ENCODE assay signal across 35 mouse cellular contexts in the genomic region with DNA sequence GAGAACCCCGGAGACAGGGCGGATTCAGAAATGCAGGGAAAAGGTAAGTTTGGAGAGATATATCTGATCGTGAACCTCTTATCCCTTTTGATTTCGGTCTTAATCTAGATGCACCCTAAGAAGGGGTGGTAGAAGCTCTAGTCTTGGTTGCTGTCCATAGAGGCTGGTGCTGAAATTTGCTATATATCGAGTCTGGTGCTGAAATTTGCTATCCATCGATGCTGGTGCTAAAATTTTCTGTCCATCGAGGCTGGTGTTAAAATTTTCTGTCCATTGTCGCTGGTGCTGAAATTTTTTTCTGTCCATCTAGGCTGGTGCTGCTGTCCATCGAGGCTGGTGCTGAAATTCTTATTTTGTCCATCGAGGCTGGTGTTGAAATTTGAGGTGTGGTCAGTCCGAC. TPM values are rescaled to one million over a fixed set of nuclear protein-coding genes. Genes with fewer than 3 reads are reported as not detected.
DNase-seq lines count a peak whose midpoint lies in the region; ATAC-seq and TF ChIP-seq lines count a peak whose summit lies in the region.
"Not testable (repeated sequence)": the region's sequence is repeated elsewhere in the genome, so short reads cannot be mapped to it uniquely, and the experiment has no call there.
"Had no signal": no experiment of that assay in that cellular context is flagged by ENCODE, and none has a peak within 500 bp of the region (broad histone marks: within the 10 kb centered on the region; RNA-seq: fewer than 3 reads in every experiment).

No protein-coding gene starts in this region.

- TF ChIP-seq CTCF in kidney, postnatal 0 days (IDR thresholded peaks at IDR 0.05; ENCODE audit: low read depth); lung, embryonic 14.5 days (IDR thresholded peaks at IDR 0.05; ENCODE audit: low read depth): not testable (repeated sequence)

- H3K4me1 ChIP-seq in ES-E14 (ENCODE audit: control insufficient read depth in 2 of 2, insufficient read depth in 2 of 2, low read length in 2 of 2, poor library complexity in 1 of 2); embryonic facial prominence, embryonic 11.5 days (ENCODE audit: control insufficient read depth, insufficient read depth, low read length); kidney, postnatal 0 days (replicated peaks; ENCODE audit: insufficient read depth, low read length); lung, embryonic 14.5 days (ENCODE audit: insufficient read depth): not testable (repeated sequence)

- H3K27ac ChIP-seq in ES-E14 (ENCODE audit: insufficient read depth, low read depth, low read length, poor library complexity, severe bottlenecking); embryonic facial prominence, embryonic 11.5 days (replicated peaks; ENCODE audit: low read depth, low read length); kidney, postnatal 0 days; lung, embryonic 14.5 days (ENCODE audit: low read depth): not testable (repeated sequence)

- WGBS in embryonic facial prominence, embryonic 11.5 days = 73% methylated on average over 11 of the region's 11 CpGs
- 78% methylated on average over 11 of the region's 11 CpGs for WGBS in kidney, postnatal 0 days
- WGBS in lung, embryonic 14.5 days = 71% methylated on average over 11 of the region's 11 CpGs

- ATAC-seq in embryonic facial prominence, embryonic 11.5 days (replicated peaks; ENCODE audit: insufficient number of reproducible peaks, low FRiP score, low TSS enrichment, low read depth); kidney, postnatal 0 days (replicated peaks; ENCODE audit: low FRiP score, low read depth); lung, embryonic 14.5 days (ENCODE audit: insufficient read depth): not testable (repeated sequence)

- not testable (repeated sequence) for H3K9ac ChIP-seq in ES-E14 (ENCODE audit: insufficient read depth, low read depth, low read length, poor library complexity, severe bottlenecking); embryonic facial prominence, embryonic 11.5 days (replicated peaks; ENCODE audit: low read length); kidney, postnatal 0 days (ENCODE audit: low read depth, low read length); lung, embryonic 14.5 days

- H3K4me3 ChIP-seq in ES-E14 (ENCODE audit: insufficient read depth in 1 of 2, low read depth in 1 of 2, low read length in 2 of 2, poor library complexity in 1 of 2, severe bottlenecking in 1 of 2); embryonic facial prominence, embryonic 11.5 days (ENCODE audit: low read depth, low read length); kidney, postnatal 0 days (replicated peaks; ENCODE audit: low read depth, low read length); lung, embryonic 14.5 days (ENCODE audit: low read depth, low read length): not testable (repeated sequence)

- not testable (repeated sequence) for H3K27me3 ChIP-seq in embryonic facial prominence, embryonic 11.5 days (ENCODE audit: control insufficient read depth, insufficient read depth, low read length); kidney, postnatal 0 days (ENCODE audit: insufficient read depth, low read length); lung, embryonic 14.5 days (ENCODE audit: insufficient read depth, low read length)

- not testable (repeated sequence) for H3K9me3 ChIP-seq in ES-E14 (ENCODE audit: control insufficient read depth, insufficient read depth, low read depth, low read length); embryonic facial prominence, embryonic 11.5 days (replicated peaks; ENCODE audit: control insufficient read depth, low read length); kidney, postnatal 0 days (replicated peaks; ENCODE audit: low read length); lung, embryonic 14.5 days (ENCODE audit: low read depth, low read length)

- not testable (repeated sequence) for H3K4me2 ChIP-seq in embryonic facial prominence, embryonic 11.5 days (ENCODE audit: low read depth, low read length); kidney, postnatal 0 days (ENCODE audit: low read length); lung, embryonic 14.5 days

- in situ Hi-C loops in ES-E14 (cut with MboI; ENCODE audit: low sequenced_read_pairs in 2 of 2, unreplicated experiment in 2 of 2) = not testable (repeated sequence)

- DNase-seq in ES-E14 (ENCODE audit: low read depth, low spot score) (peak; percentile 51), WW6 (ENCODE audit: low read depth, low spot score) (peak; percentile 36)
- peak; percentile 7 for DNase-seq in c-Kit-positive CD71-positive TER-119-positive erythroid progenitor cells, embryonic 14.5 days (ENCODE audit: low spot score)
- peak; percentile 43 for DNase-seq in embryonic facial prominence, embryonic 11.5 days (ENCODE audit: low spot score)
- DNase-seq in kidney, postnatal 0 days (ENCODE audit: low spot score) = peak; percentile 4
- peak; percentile 42 for DNase-seq in lung, embryonic 14.5 days
- DNase-seq in testis, postnatal 14 days (ENCODE audit: low spot score) = peak; percentile 20

- not testable (repeated sequence) for H3K36me3 ChIP-seq in ES-E14 (ENCODE audit: control insufficient read depth, insufficient read depth, low read length, poor library complexity, severe bottlenecking); embryonic facial prominence, embryonic 11.5 days (replicated peaks; ENCODE audit: control insufficient read depth, insufficient read depth, low read depth, low read length); kidney, postnatal 0 days (ENCODE audit: insufficient read depth, low read length); lung, embryonic 14.5 days (ENCODE audit: insufficient read depth)

TF ChIP-seq in ES-E14, 5 proteins besides CTCF, POLR2A, EP300 and RAD21:
- TF ChIP-seq ZNF384 (IDR thresholded peaks at IDR 0.05; ENCODE audit: low read depth, low read length) = 0 out of 2 replicates have a peak, but pooled peaks have one; percentile 35

RNA-seq across cellular contexts. Expression of gene Esp22, which starts 12.0 kb away (rescaled TPM):
- total RNA-seq in ES-E14 (2012; rRNA removed) = not detected in 2 replicates
- polyA plus RNA-seq in embryonic facial prominence, embryonic 11.5 days (2014; fragmentation: Nextera tagmentation; extraction: Ambion mirVana) = not detected in 2 replicates
- polyA plus RNA-seq in kidney, postnatal 0 days (2015; fragmentation: Nextera tagmentation; extraction: Ambion mirVana) = not detected in 2 replicates
- not detected in 2 replicates for polyA plus RNA-seq in lung, embryonic 14.5 days (2014; fragmentation: Nextera tagmentation; extraction: Ambion mirVana)
- total RNA-seq: adrenal gland, adult 8-10 months; adrenal gland, postnatal 4 days; gastrocnemius, adult 2 months; gastrocnemius, postnatal 36 days; heart, adult 18-20 months; heart, postnatal 36 days; layer of hippocampus, adult 2 months; layer of hippocampus, postnatal 14 days; left cerebral cortex, adult 2 months; left cerebral cortex, postnatal 25 days had no signal
- polyA plus RNA-seq: activated CD4-positive, CD25-positive, alpha-beta regulatory T cell, adult 4 months; embryonic facial prominence, embryonic 12.5 days; forebrain, embryonic 10.5 days; forebrain, embryonic 15.5 days; heart, embryonic 11.5 days; heart, embryonic 16.5 days; hindbrain, embryonic 13.5 days; intestine, postnatal 0 days; limb, embryonic 13.5 days; liver, embryonic 12.5 days; liver, postnatal 0 days; lung, postnatal 0 days; midbrain, embryonic 13.5 days; neural tube, embryonic 13.5 days; Patski; small intestine, adult 2 months; stomach, embryonic 14.5 days; urinary bladder, adult 2 months had no signal

RNA-seq across cellular contexts. Expression of gene Esp23, which starts 30.3 kb away (rescaled TPM):
- not detected in 2 replicates for total RNA-seq in ES-E14 (2012; rRNA removed)
- not detected in 2 replicates for polyA plus RNA-seq in embryonic facial prominence, embryonic 11.5 days (2014; fragmentation: Nextera tagmentation; extraction: Ambion mirVana)
- not detected in 2 replicates for polyA plus RNA-seq in kidney, postnatal 0 days (2015; fragmentation: Nextera tagmentation; extraction: Ambion mirVana)
- polyA plus RNA-seq in lung, embryonic 14.5 days (2014; fragmentation: Nextera tagmentation; extraction: Ambion mirVana) = not detected in 2 replicates
- total RNA-seq: adrenal gland, adult 8-10 months; adrenal gland, postnatal 4 days; gastrocnemius, adult 2 months; gastrocnemius, postnatal 36 days; heart, adult 18-20 months; heart, postnatal 36 days; layer of hippocampus, adult 2 months; layer of hippocampus, postnatal 14 days; left cerebral cortex, adult 2 months; left cerebral cortex, postnatal 25 days had no signal
- polyA plus RNA-seq: activated CD4-positive, CD25-positive, alpha-beta regulatory T cell, adult 4 months; embryonic facial prominence, embryonic 12.5 days; forebrain, embryonic 10.5 days; forebrain, embryonic 15.5 days; heart, embryonic 11.5 days; heart, embryonic 16.5 days; hindbrain, embryonic 13.5 days; intestine, postnatal 0 days; limb, embryonic 13.5 days; liver, embryonic 12.5 days; liver, postnatal 0 days; lung, postnatal 0 days; midbrain, embryonic 13.5 days; neural tube, embryonic 13.5 days; Patski; small intestine, adult 2 months; stomach, embryonic 14.5 days; urinary bladder, adult 2 months had no signal
